Mouse (Mus musculus) spleen, adult 2 months (tissue): ENCODE data around the gene Mga.

Source experiments
- CTCF ChIP-seq: fragments of 200-500 bp; IDR thresholded peaks from 2 replicates; pipeline ENCODE4 v1.5.1; 2011; ENCODE audit warnings: mild to moderate bottlenecking, inconsistent platforms; ENCODE audit not compliant: insufficient read depth, insufficient read length, insufficient replicate concordance; ENCODE audit errors: extremely low read depth
- POLR2A ChIP-seq: fragments of 200-500 bp; IDR thresholded peaks from 2 replicates; pipeline ENCODE4 v1.6.1; 2011; ENCODE audit warnings: low read depth, low read length, inconsistent platforms

- TF ChIP-seq CTCF (no peak), POLR2A (no peak)
Measured at GRCm38 (mm10) chr2:119988952-119989351, 91.9 kb downstream of the Mga start.
